Mouse (Mus musculus): ENCODE measurements at regions not wholly inside any gene's neighbourhood (a gene's known extent, or its start where the extent isn't known, plus 50 kb on each side); places are given as distances from the start of the nearest gene placed in this dataset.
A peak's percentile ranks its signal among the peaks of the same experiment; 100 is the strongest.
"Not testable (repeated sequence)": the region's sequence is repeated elsewhere in the genome, so short reads cannot be mapped to it uniquely, and the experiment has no call there.

DNA sequence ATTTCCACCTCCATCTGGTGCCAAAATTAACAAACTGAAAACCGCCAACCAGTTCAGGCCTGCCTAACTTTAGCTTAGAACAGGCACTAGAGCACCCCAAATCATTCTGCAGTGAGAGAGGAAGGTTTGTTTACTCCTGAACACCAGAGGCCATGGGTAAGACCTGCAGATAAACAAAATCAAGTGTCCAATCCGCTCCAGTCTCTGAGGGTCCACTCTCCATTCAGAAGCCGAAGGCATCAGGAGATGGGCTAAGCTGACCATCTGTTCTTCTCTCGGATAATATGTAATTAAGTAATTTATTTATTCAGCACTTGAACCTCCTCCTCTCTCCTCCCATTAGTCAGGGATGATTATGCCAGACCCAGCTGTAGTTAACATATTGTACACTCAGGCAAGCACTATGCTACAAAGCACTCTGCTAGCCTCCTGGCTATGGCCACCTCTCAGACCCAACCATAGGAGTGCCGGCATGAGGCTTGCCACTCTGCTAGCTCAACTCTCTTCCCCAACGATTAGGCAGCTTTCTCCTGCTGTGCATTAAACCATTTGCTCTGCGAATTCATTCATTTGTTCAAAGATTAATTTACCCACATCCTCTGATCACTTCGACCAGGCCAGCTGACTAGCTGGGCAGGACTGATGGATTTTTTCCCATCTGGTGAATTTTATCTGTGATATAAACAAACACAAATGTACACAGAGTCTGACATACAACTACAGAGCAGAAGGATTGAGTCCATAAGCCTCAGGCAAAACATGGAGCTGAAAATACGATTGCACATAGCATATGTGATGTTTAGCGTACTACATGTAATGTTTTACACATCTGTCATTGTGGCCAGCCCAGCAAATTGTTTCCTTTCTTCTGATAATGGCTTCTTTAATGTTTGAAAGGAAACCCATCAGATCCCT is 184.4 kb downstream of the Mat2b start:
- DNase-seq: no peak

DNA sequence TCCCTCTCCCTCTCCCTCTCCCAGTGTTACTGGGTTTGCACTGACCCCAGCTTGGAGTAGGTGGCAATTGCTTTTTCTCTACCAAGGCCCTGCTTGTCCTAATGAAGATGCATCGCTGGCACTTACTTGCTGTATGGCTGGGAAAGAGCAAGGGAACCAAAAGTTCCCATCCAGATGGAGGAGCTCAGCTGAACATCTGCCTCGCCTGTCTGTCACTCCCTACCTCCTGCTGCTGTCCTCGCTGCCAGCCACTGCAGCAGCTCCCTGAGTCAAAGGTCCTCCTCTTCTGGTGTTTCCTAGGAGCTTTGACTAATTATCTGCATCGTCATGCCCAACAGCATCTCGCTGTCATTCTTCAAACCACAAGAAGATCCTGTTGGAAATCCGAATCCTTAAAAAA is 203.4 kb downstream of the Mat2b start:
- DNase-seq: no peak

DNA sequence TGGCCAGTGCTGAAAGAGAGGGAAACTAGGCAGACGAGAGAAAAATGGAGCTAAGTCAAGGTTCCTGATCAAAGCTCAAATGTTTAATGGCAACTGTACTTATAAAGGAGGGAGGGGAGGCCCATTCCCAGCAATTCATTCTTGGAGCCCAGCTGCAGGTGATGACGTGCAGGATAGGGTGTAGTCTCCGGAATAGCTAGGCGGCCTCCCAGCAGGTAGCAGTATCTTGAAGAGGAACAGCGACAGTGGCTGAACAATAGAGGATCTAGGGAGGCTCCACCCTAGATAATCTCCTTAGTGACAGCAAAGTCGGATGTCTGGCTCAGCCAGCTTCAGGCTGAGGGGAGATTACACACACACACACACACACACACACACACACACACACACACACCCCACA is 216.8 kb downstream of the Mat2b start:
- not testable (repeated sequence) for DNase-seq

DNA sequence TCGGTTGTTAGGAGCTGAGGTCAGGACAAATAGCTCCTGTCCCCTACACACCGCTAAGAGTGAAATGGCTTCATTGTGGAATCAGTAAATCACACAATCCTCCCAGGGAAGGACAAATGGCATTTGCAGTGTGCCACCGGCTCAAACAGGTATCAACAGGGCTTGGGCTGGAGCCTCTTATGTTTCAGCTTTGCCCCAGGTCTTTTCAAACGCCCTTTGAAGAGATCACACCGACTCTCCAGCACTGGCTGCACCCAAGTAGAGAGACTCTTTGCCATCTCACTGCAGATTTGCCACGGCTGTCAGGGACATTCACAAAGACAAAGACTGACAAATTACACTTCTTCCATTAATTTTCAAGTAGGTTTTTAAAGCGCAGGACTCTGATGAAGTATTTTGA is 217.7 kb downstream of the Mat2b start:
- no peak for DNase-seq

DNA sequence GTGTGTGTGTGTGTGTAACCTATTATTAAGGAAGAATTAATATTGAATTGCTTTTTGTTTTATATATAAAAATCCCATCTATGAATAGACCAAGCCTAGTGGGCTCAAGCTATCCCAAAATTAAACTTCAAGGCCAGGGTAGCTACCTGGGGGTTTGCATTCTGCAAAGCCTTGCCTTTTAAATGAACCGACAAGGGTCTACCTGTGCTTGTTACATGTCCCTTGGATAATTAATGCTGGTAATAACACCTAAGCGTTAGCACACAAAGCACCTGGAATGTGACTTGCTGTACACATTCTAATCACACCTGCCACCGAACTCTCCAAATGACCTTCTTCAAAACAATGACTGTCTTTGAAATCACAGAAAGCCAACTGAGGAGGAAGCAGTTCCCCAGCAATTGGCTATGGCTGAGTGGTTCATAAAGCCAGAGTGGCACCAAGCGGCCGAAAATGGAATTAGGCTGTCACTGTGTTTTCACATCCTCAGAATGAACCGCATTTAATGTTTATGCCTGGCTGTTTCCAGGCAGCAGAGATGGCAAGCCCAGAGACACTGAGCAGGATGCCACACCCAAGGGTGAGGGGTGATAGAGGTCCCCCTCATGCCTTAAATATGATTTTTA is 225.8 kb downstream of the Mat2b start:
- DNase-seq: peak in 1 of 2 experiments; percentile 8

DNA sequence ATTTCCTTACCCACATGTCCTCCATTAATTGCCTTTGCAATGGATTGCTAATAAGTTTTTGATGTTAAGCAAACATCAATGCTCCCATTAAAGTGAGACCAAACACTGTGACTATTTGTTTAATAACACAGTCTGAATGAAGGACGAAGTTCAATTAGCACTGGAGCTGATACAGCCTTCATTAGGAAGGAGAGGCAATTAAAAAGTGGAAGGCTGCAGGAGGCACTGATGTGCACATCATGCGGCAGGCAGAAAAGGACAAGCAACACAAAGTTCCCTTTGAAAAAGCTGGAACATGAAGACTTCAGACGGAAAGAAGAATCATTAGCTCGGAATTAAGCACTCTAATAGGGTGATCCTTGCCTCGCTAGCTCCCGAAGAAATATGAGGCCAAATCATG is 238.4 kb downstream of the Mat2b start:
- DNase-seq: no peak

DNA sequence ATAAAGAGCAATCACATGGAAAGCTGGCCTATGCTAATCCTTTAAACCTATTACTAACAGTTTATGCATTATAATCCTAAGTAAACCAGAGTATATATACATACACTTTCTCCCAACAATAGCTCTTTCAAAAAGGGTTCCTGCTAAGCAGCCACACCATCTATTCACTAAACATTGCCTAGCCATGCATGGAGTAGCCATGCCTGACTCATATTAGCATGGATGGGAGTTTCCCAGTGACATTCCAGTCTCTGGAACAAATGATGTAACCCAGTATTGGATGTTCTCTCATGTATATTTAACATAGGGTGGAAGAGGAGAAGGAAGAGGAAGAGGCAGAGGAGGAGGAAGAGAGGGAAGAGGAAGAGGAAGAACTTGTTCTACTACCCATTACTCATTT is 240.0 kb downstream of the Mat2b start:
- DNase-seq: not testable (repeated sequence)

DNA sequence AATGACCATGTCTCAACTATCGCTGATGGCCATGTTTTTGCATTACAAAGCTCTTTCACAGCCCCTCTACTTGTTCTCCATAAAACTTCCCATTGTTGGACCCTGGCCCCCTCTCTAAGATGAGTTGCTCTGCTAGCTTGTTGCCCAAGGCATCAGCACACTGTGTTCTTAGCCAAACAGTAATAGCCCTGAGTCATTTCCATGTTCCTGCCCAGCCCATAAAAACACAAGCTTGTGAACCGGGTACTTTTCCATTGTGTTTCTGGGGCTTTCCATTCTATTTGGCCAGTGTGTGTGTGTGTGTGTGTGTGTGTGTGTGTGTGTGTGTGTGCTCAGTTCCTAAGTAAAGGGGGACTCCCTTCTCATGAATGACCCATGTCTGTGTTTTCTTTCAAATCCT is 248.2 kb downstream of the Mat2b start:
- no peak for DNase-seq

DNA sequence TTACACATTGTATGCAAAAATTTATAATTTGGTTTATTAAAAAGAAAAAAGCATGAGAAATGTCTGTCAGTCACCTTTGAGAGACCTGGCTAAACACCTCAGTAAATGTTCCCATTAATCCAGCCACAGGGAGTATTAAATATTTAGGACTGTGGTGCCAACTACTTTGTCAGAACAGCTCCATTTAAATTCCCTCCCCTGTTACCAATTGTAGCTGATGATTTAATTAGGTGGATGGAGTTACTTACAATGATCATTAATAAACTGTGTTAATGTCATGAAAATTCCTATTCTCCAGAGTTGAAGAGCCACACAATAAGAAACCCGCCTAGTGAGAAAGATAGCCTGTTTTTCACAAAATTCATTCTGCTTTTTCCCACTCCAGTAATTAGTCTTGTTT is 261.0 kb downstream of the Mat2b start:
- DNase-seq: no peak

DNA sequence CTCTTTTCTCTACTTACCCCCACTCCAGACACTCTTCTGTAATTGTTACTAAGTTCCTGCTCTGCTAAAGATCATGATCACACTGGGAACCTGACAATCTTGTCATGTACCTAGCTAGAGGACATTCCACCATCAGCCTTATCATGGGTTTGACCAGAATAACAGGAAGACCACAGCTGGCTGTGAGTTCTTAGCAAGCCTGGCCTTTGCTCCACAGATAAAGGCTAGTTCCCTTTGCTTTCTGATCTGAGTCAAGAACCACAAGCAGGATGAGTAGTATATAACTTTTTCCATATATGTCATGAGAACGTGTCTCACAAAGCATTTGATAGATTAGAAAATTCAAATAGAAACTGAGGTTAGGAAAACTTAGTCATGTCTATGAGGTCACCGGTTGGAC is 266.1 kb downstream of the Mat2b start:
- DNase-seq: no peak

DNA sequence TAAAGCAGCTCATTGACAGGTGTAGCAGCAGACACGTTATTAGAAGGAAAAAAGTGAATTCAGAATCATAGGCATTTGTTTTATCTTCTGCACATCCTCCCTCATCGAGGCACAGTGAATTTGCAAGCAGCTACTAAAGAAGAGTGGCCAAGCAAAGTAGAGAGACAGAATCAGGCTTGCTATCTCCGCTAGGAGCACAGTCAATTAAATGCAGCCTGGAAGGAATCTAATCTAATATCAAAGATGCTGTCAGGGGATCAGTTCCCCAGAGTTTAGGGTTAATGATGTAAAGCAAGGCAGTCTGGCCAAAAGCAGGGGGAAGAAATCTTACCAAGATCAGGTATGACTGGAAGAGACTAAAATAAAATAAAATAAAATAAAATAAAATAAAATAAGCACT is 270.7 kb downstream of the Mat2b start:
- DNase-seq: no peak

DNA sequence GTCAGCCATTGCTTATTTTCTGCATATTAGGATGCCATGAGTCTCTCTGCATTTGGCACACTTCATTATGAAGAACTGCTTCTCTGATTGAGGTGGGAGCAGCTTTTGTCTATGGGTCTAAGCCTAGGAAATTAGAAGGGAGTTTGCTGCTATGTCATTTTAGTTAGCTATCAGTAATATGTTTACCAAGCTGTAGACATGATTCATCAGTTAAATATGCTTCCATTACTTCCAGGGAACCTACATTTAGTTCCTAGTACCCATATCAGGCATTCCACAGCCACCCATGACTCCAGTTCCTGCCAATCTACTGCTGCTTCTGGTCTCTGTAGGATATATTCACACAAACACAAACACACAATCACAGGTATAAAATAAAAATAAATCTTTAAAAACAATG is 287.4 kb downstream of the Mat2b start:
- DNase-seq: no peak

DNA sequence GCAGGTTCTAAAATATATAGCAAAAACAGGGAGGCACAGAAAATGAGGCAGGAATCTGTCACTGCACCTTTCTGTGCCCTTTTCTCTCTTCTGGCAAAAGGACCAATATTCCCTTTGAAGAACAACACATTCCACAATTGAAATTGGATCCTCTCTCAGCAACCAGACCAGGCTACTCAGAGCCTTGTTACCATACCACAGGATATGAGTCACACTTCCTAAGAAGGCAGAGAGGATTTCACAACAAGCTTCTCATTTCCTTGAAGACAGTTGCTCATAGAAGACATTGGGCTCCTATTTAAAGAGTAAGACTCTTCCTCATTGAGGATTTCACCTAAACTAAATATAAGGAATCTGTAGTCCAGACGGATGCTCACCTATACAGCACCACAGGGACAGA is 292.8 kb downstream of the Mat2b start:
- DNase-seq: no peak

DNA sequence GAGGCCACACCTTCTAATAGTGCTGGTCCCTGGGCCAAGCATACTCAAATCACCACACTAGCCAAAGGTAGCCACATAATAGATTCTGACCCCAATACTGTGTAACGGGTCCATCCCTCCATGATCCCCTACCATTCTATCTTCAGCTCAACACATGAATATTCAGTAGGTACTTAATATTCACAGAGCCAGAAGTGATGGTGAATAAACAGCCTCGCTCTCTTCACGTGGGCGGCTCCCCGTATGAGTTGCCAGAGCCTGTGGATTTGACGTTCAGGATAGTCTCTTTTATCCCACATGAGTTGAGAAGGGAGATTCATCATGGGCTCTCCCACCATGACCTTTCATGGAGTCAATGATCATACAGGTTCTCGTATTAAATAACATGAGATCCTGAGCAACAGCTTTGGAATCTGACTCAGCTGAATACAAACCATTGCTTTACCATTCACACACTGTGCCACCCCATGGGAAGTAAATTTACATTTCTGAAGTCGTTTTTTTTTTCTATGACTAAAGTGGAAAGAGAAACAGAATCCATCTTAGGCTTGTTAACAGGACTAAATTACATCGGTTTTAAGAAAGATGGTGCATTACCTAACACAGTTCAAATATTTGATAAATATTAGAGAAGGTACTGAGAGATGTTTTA is 297.4 kb downstream of the Mat2b start:
- DNase-seq: no peak

DNA sequence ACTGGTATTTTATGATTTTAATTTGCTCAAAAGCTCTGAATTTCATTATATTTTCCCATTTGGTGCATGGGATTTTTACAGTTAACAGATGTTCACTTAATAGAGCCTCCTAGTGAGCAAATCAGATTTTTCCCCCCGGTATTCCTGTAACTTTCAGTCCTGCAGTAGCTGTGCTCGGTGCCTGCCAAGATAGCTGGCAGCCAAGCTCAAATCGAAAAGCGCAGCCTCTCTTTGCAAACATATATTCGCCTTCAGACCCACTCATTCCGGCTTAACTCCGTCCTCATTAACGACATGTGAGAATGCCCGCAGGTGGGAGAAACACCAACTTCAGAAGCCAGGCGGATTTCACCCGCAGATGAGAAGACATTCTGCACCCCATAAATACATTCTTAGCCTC is 299.7 kb downstream of the Mat2b start:
- no peak for DNase-seq

DNA sequence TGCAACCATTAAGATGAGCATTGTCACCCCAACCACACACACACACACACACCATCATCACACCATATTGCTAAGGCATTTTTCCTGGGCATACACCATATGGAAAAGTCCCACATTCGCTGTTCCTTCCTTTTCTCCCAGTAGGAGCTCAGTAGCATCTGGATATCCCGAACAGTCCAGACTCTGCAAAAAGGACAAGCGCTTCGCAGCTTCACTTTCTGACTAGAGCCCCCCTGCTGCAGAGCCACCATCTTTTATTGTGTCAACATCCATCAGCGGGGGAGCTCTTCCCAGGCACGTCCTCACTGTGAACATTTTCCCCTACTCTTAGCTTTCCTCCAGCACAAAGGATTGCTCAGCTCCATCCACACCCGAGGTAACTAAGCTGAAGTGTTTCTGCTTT is 300.1 kb downstream of the Mat2b start:
- no peak for DNase-seq

DNA sequence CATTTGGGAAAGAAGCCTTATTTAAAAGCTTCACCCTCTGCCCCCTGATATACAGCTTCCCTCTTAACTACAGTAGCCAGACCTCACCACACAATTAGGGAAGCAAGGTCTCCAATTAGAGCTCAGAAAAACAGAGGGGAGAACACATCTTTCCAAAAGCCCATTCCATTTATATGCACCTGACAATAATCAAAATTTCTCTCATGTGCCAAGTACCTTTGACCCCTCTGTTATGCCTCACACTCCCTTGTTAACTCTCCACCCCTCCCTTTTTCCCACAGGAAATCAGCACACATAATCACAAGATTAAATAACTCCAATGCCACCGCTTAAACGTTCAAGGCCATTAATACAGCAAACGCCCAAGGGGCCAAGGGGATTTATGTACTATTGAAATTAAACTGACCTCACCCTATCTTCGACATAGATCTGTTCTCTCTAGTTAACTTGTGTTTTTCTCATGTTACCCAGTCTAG is 300.7 kb downstream of the Mat2b start:
- no peak for DNase-seq

DNA sequence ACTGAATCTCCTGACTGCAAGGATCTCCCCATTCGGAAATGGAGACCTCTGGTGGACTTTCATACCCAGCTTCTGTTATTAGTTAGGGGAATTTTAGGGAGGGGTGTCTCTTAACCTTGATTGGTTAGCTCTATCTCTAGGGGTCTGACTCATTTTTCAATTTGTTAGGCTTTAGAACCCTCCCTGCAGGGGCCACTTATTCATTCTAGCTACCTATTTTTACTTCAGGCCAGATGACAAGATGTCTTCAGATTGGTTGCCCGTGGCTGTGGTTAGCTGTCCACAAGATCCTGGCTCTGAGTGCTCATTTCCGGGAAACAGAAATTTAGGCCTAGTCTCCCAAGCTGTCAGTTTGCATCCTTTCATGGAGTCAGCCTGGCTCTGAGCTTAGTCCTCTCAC is 314.3 kb downstream of the Mat2b start:
- no peak for DNase-seq

DNA sequence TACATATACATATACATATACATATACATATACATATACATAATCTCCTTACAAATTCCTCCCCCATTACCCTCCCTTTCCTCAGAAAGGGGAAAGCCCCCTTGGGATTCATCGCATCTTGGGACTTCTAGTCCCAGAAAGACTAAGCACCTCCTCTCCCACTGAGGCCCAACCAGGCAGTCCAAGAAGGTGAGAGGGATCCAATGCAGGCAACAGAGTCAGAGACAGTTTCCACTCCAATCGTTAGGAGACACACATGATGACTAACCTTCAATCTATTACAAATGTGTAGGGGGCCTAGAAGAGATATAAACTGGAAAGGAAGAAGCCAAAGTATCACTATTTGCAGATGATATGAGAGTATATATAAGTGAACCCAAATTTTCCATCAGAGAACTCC is 323.3 kb downstream of the Mat2b start:
- no peak for DNase-seq

DNA sequence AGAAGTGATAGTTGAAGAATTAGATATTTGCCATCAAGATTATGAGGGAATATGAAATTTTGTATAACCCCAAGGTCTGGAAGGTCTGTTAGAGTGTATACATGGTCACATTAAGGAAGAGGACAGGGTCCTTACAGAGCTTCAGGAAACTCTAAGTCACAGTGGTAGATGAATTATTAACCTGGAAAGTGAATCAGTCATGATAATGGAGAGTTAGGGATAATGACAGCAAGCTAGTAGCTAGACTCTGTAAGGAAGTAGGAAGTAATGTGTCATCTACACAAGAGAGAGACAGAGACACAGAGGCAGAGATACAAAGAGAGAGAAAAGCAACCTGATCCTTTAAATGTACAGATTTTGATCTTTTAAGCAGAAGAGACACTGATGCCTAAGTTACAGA is 328.4 kb downstream of the Mat2b start:
- DNase-seq: no peak

DNA sequence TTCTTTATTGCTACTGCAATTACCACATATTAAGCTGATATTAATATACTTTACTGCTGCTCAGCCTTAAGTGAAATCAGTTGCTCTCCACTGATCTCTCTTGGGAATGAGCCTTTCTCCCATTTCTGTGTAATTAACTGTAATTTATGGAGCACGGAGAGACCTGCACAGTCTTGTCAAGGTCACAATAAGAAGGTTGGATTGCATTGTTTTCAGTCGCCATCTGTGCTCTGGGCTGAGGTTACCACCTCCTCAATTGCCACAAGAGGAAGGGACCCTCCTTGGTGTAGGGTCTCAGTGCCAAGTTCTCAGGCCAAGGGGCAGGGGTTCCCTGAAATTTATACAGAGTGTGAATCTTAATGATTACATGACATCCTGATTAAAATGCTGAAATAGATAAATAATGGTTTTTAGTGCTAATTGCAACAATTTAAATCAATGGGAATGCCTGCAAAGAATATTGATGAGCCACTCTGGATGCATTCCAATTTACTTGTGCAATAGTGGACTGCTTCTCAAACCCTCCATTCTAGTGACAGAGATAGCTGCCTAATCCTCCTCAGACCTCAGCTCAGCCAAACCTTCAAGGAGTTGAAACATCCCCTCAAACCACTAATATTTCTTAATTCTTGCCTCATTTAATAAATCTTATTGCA is 332.3 kb downstream of the Mat2b start:
- DNase-seq: no peak

Measured in adrenal gland, postnatal 36 days (tissue).